Mouse (Mus musculus): ENCODE data around the gene Urm1. TPM values are rescaled to one million over a fixed set of nuclear protein-coding genes. Genes with fewer than 3 reads are reported as not detected.
"Not testable (repeated sequence)": the region's sequence is repeated elsewhere in the genome, so short reads cannot be mapped to it uniquely, and the experiment has no call there.

Urm1 gene
- polyA plus RNA-seq, 1 experiment from 2014 or later, result 22.8 TPM

DNA sequence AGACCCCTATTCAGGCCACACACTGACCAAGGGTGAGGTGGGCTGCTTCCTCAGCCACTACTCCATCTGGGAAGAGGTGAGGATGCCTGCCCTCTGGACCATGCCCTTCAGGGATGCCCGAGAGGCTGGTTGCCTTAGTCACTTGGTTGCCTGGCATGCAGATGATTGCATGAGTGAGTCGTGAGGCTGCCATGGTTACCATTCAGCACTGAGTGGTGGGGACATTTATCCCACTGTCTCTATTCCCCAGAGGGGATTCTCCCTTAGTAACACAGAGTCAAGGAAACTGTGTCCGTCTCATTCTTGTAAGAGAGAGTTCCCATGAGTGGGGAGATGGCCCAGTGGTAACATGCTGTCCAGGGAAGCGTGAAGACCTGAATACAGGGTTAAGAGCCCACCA is 58.2 kb downstream of the Urm1 start:
- Histone ChIP-seq H3K4me1 (replicated peaks) (peaks cover 8% of the 10 kb centered on the region), H3K27ac (replicated peaks) (no peak overlapping the region), H3K4me3 (no peak overlapping the region), H3K36me3 (peaks cover 45% of the 10 kb centered on the region), H3K27me3 (no peaks in the 10 kb centered on the region), H3K9ac (no peak overlapping the region), H3K9me3 (no peaks in the 10 kb centered on the region), H3K4me2 (no peak overlapping the region)
- WGBS, result 38% methylated on average over 4 of the region's 4 CpGs
- ATAC-seq (ENCODE audit: low read depth), result peak; percentile 79

- Histone ChIP-seq H3K4me1 (replicated peaks) (peaks cover 8% of the 10 kb centered on the region), H3K4me3 (no peak overlapping the region), H3K27ac (replicated peaks) (no peak overlapping the region), H3K9ac (no peak overlapping the region), H3K9me3 (no peaks in the 10 kb centered on the region), H3K4me2 (no peak overlapping the region), H3K27me3 (no peaks in the 10 kb centered on the region), H3K36me3 (peaks cover 38% of the 10 kb centered on the region)
- no peak for ATAC-seq (ENCODE audit: low read depth)
- WGBS, result 62% methylated on average over 8 of the region's 8 CpGs
Measured at GRCm38 (mm10) chr2:29879191-29879590, 59.3 kb downstream of the Urm1 start.

DNA sequence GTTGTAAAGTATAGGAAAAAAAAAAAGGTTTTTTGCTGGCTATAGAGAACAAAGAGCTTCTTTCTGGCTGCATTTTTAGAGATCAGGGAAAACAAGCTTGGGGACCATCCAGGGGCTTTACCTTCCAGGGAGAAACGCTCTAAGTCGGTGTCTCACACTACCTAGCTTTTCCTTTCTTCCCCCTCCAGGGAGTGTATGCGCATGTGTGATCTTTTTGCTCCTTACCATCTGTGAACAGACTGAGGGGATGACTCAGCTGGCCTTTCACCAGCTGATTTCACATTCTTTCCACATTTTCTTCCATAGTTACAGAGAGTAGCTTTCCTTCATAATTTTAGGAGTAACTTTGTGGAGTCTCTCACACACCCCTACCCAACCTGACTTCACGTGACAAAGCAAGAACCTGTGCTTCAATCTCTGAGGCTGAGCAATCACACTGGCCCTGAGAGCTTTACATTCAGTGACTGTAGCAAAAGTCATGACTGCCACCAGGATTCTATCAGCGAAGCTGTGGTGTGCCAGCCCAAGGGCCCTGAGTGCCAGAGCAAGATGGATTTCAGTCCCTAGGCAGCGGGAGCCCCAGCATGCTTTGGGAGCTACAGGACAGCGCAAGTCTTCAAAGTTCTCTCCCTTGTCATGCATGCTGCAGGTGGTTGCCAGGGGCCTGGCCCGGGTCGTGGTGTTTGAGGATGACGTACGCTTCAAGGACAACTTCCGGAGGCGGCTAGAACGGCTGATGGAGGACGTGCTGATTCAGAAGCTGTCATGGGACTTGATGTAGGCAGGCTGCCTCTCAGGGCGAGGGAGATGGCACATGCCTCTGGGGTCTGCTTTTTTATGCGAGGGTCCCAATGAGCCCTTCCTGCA is 60.3 kb downstream of the Urm1 start:
- no peak for ATAC-seq (ENCODE audit: low read depth)
- Histone ChIP-seq H3K9me3 (no peaks in the 10 kb centered on the region), H3K4me3 (no peak overlapping the region), H3K9ac (no peak overlapping the region), H3K27ac (replicated peaks) (no peak overlapping the region), H3K27me3 (no peaks in the 10 kb centered on the region), H3K4me1 (replicated peaks) (peaks cover 8% of the 10 kb centered on the region), H3K4me2 (no peak overlapping the region), H3K36me3 (peaks cover 36% of the 10 kb centered on the region)
- 76% methylated on average over 17 of the region's 17 CpGs for WGBS

GRCm38 (mm10) chr2:29886659-29887292 is 66.9 kb downstream of the Urm1 start:
- 87% methylated on average over 9 of the region's 9 CpGs for WGBS
- not testable (repeated sequence) for H3K9me3 ChIP-seq; H3K4me2 ChIP-seq; ATAC-seq (ENCODE audit: low read depth); H3K9ac ChIP-seq; H3K4me3 ChIP-seq; H3K27me3 ChIP-seq; H3K27ac ChIP-seq (replicated peaks); H3K36me3 ChIP-seq
- peaks cover 19% of the 10 kb centered on the region for H3K4me1 ChIP-seq (replicated peaks)

- Histone ChIP-seq H3K9ac (peak within 1 kb of the TSS; percentile 95), H3K36me3 (peaks cover 30% of the 10 kb centered on the region), H3K9me3 (no peaks in the 10 kb centered on the region), H3K4me2 (peak within 1 kb of the TSS; percentile 93), H3K4me3 (peak within 1 kb of the TSS; percentile 98), H3K27me3 (no peaks in the 10 kb centered on the region), H3K4me1 (replicated peaks) (peaks cover 19% of the 10 kb centered on the region), H3K27ac (replicated peaks) (peak within 1 kb of the TSS; percentile 90)
- ATAC-seq (ENCODE audit: low read depth), result peak; percentile 89
- 2% methylated on average over 70 of the region's 70 CpGs for WGBS
Measured at GRCm38 (mm10) chr2:29889066-29889944, 69.4 kb downstream of the Urm1 start, which contains the start of gene Odf2. TSS of gene Odf2 (plus strand) at chr2:29889221.

GRCm38 (mm10) chr2:29889991-29890833 is 70.3 kb downstream of the Urm1 start:
- WGBS, result 1% methylated on average over 54 of the region's 61 CpGs

DNA sequence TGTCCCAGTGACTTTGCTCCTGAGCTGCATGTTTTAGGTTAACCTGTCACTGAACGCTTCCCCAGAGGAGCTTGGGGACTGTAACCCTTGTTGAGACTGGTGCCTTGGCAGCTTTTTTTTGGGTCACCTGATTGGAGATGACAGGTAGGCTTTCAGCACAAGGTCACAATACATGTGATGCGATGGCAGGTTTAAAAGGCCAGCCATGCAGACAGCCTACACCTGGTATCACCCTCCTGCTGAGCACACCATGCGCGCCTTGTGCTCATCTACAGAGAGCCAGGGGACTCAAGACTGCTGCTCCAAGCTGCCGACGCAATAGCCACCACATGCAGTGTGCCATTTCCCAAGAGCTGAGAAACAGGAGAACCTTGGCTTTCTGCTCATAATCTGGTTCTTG is 71.9 kb downstream of the Urm1 start:
- Histone ChIP-seq H3K4me2 (peak overlapping the region; percentile 93), H3K9ac (no peak overlapping the region), H3K4me1 (replicated peaks) (peaks cover 19% of the 10 kb centered on the region), H3K36me3 (peaks cover 54% of the 10 kb centered on the region), H3K27me3 (no peaks in the 10 kb centered on the region), H3K9me3 (no peaks in the 10 kb centered on the region), H3K4me3 (0 out of 2 replicates have a peak overlapping the region, but pooled peaks have one; percentile 3), H3K27ac (replicated peaks) (no peak overlapping the region)
- 92% methylated on average over 6 of the region's 6 CpGs for WGBS
- no peak for ATAC-seq (ENCODE audit: low read depth)

More at GRCm38 (mm10) chr2:29889991-29890833, 70.3 kb downstream of the Urm1 start:
- Histone ChIP-seq H3K9me3 (no peaks in the 10 kb centered on the region), H3K4me1 (replicated peaks) (peaks cover 19% of the 10 kb centered on the region), H3K4me3 (peak overlapping the region; percentile 98), H3K27me3 (no peaks in the 10 kb centered on the region), H3K27ac (replicated peaks) (peak overlapping the region; percentile 90), H3K9ac (peak overlapping the region; percentile 95), H3K4me2 (peak overlapping the region; percentile 93), H3K36me3 (peaks cover 39% of the 10 kb centered on the region)
- peak; percentile 92 for ATAC-seq (ENCODE audit: low read depth)

Small RNAs within 50 kb of the gene (microRNA-seq; reads per million reads assigned to microRNA genes)
- gene Mir219a-2, result not detected
- gene Mir219b, result not detected

Other genes starting within 250 kb of the Urm1 start
- gene Rapgef1, start 200.4 kb upstream of the Urm1 start, polyA plus RNA-seq (2015; fragmentation: Nextera tagmentation; extraction: Ambion mirVana), result 13.5 and 15.5 TPM in 2 replicates
- gene Gm13420, start 68.4 kb upstream of the Urm1 start, polyA plus RNA-seq (2015; fragmentation: Nextera tagmentation; extraction: Ambion mirVana), result 0.18 TPM in 1 of 2 replicates, not detected in the other
- 0.33 TPM in 1 of 2 replicates, not detected in the other for gene Gm13547, start 60.8 kb upstream of the Urm1 start, polyA plus RNA-seq (2015; fragmentation: Nextera tagmentation; extraction: Ambion mirVana)
- gene Coq4, start 32.6 kb upstream of the Urm1 start, polyA plus RNA-seq (2015; fragmentation: Nextera tagmentation; extraction: Ambion mirVana), result 30.0 and 34.3 TPM in 2 replicates
- gene Trub2, start 31.6 kb upstream of the Urm1 start, polyA plus RNA-seq (2015; fragmentation: Nextera tagmentation; extraction: Ambion mirVana), result 32.0 and 37.7 TPM in 2 replicates
- gene Slc27a4, start 17.4 kb upstream of the Urm1 start, polyA plus RNA-seq (2015; fragmentation: Nextera tagmentation; extraction: Ambion mirVana), result 34.6 and 35.5 TPM in 2 replicates
- gene Cercam, start 49.1 kb downstream of the Urm1 start, polyA plus RNA-seq (2015; fragmentation: Nextera tagmentation; extraction: Ambion mirVana), result 24.8 and 25.5 TPM in 2 replicates
- gene Odf2, start 69.1 kb downstream of the Urm1 start, polyA plus RNA-seq (2015; fragmentation: Nextera tagmentation; extraction: Ambion mirVana), result 65.6 and 68.1 TPM in 2 replicates
- 72.3 and 74.1 TPM in 2 replicates for gene Gle1, start 115.4 kb downstream of the Urm1 start, polyA plus RNA-seq (2015; fragmentation: Nextera tagmentation; extraction: Ambion mirVana)
- 186 and 209 TPM in 2 replicates for gene Sptan1, start 145.5 kb downstream of the Urm1 start, polyA plus RNA-seq (2015; fragmentation: Nextera tagmentation; extraction: Ambion mirVana)
- 49.6 and 53.5 TPM in 2 replicates for gene Wdr34, start 228.8 kb downstream of the Urm1 start, polyA plus RNA-seq (2015; fragmentation: Nextera tagmentation; extraction: Ambion mirVana)
- gene Set, start 237.3 kb downstream of the Urm1 start, polyA plus RNA-seq (2015; fragmentation: Nextera tagmentation; extraction: Ambion mirVana), result 338 and 380 TPM in 2 replicates